ENCODE assay signal across 8 mouse cellular contexts in the genomic region with DNA sequence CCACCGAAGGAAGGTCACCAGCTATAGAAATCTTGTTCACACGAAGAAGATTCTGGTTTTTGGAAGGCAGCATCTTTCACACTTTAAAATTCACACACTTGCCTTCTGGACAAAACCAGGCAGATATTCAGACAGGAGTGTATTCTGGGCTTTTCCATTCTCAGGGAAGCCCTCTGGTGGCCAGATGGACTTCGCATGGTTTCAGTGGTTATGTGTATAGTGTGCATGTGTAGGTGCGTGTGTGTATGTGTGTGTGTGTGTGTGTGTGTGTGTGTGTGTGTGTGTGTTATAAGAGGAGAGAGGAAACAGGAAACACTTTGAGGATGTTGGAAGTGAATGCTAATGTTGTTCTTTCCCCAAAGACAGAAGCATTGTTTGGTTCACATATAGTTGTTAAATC.
DNase-seq lines count a peak whose midpoint lies in the region; ATAC-seq lines count a peak whose summit lies in the region.

No protein-coding gene starts in this region.

- H3K9ac ChIP-seq in embryonic facial prominence, embryonic 14.5 days (ENCODE audit: low read depth, low read length), result no peak overlapping the region
- H3K9ac ChIP-seq in hindbrain, embryonic 15.5 days, result no peak overlapping the region

- H3K27me3 ChIP-seq in embryonic facial prominence, embryonic 14.5 days (replicated peaks; ENCODE audit: control insufficient read depth, insufficient read depth, low read length), result no peaks in the 10 kb centered on the region
- no peaks in the 10 kb centered on the region for H3K27me3 ChIP-seq in hindbrain, embryonic 15.5 days
- no peaks in the 10 kb centered on the region for H3K27me3 ChIP-seq in limb, embryonic 10.5 days (ENCODE audit: low read depth, poor library complexity, severe bottlenecking)

- no peaks in the 10 kb centered on the region for H3K9me3 ChIP-seq in embryonic facial prominence, embryonic 14.5 days (ENCODE audit: control insufficient read depth, low read length)
- no peaks in the 10 kb centered on the region for H3K9me3 ChIP-seq in hindbrain, embryonic 15.5 days
- no peaks in the 10 kb centered on the region for H3K9me3 ChIP-seq in limb, embryonic 10.5 days (replicated peaks)

- DNase-seq in right cerebral cortex, adult 18-20 months, result peak; percentile 12
- DNase-seq in right cerebral cortex, postnatal 25 days, result no peak
- DNase-seq in adrenal gland, postnatal 10 days, result peak; percentile 72
- peak; percentile 65 for DNase-seq in embryonic facial prominence, embryonic 14.5 days (ENCODE audit: low spot score)
- peak; percentile 55 for DNase-seq in limb, embryonic 10.5 days (ENCODE audit: low spot score)
- peak; percentile 59 for DNase-seq in retina, embryonic 14.5 days (ENCODE audit: low spot score)
- DNase-seq in Muller cell, postnatal 12 days (ENCODE audit: inconsistent ontology term), result no peak

- no peak overlapping the region for H3K4me2 ChIP-seq in embryonic facial prominence, embryonic 14.5 days (ENCODE audit: low read depth, low read length)
- no peak overlapping the region for H3K4me2 ChIP-seq in hindbrain, embryonic 15.5 days

- no peaks in the 10 kb centered on the region for H3K36me3 ChIP-seq in embryonic facial prominence, embryonic 14.5 days (ENCODE audit: control insufficient read depth, insufficient read depth, low read length)
- no peaks in the 10 kb centered on the region for H3K36me3 ChIP-seq in hindbrain, embryonic 15.5 days
- H3K36me3 ChIP-seq in limb, embryonic 10.5 days, result no peaks in the 10 kb centered on the region

- 61% methylated on average over 4 of the region's 4 CpGs for WGBS in embryonic facial prominence, embryonic 14.5 days
- 76% methylated on average over 4 of the region's 4 CpGs for WGBS in hindbrain, embryonic 15.5 days
- WGBS in limb, embryonic 10.5 days, result 81% methylated on average over 4 of the region's 4 CpGs

- no peak overlapping the region for H3K4me3 ChIP-seq in embryonic facial prominence, embryonic 14.5 days (ENCODE audit: low read depth, low read length)
- no peak overlapping the region for H3K4me3 ChIP-seq in hindbrain, embryonic 15.5 days
- no peak overlapping the region for H3K4me3 ChIP-seq in limb, embryonic 10.5 days

- ATAC-seq in embryonic facial prominence, embryonic 14.5 days (ENCODE audit: low read depth), result 0 out of 2 replicates have a peak, but pooled peaks have one; percentile 41
- peak; percentile 74; the same call in 1 of the 2 replicates for ATAC-seq in hindbrain, embryonic 15.5 days (ENCODE audit: low FRiP score, low read depth)

- no peaks in the 10 kb centered on the region for H3K4me1 ChIP-seq in embryonic facial prominence, embryonic 14.5 days (ENCODE audit: control insufficient read depth, insufficient read depth, low read length)
- no peaks in the 10 kb centered on the region for H3K4me1 ChIP-seq in hindbrain, embryonic 15.5 days (replicated peaks)
- H3K4me1 ChIP-seq in limb, embryonic 10.5 days, result no peaks in the 10 kb centered on the region

- no peak overlapping the region for H3K27ac ChIP-seq in embryonic facial prominence, embryonic 14.5 days (replicated peaks; ENCODE audit: low read depth, low read length)
- H3K27ac ChIP-seq in hindbrain, embryonic 15.5 days (replicated peaks), result no peak overlapping the region
- H3K27ac ChIP-seq in limb, embryonic 10.5 days, result no peak overlapping the region

Comparison
In these comparisons a context has a peak if more than half of its experiments do, and no peak if none do; other contexts are left out.
1. DNase-seq: peak in right cerebral cortex, adult 18-20 months (single experiment), adrenal gland, postnatal 10 days (single experiment), embryonic facial prominence, embryonic 14.5 days (single experiment), limb, embryonic 10.5 days (single experiment) and retina, embryonic 14.5 days (single experiment); none in right cerebral cortex, postnatal 25 days (single experiment) and Muller cell, postnatal 12 days (single experiment).